Mouse (Mus musculus) G1E (cell line): ENCODE data around the gene Cbfa2t3.

Experiments used
- CTCF ChIP-seq: IDR thresholded peaks from 2 replicates; pipeline ENCODE4 v1.5.1; 2012; ENCODE audit warnings: low read depth, low read length, inconsistent platforms, mixed read lengths
- GATA1 ChIP-seq: IDR thresholded peaks from 2 replicates; pipeline ENCODE4 v1.6.1; 2012; ENCODE audit warnings: borderline replicate concordance, low read length, inconsistent platforms, mixed read lengths
- TAL1 ChIP-seq: conservative IDR thresholded peaks from 2 replicates; pipeline ENCODE4 v1.6.1; 2012; ENCODE audit warnings: low read depth, low read length, inconsistent platforms, mixed read lengths

GRCm38 (mm10) chr8:122663670-122664069, 35.2 kb downstream of the Cbfa2t3 start:
- TF ChIP-seq CTCF (no peak), GATA1 (no peak), TAL1 (no peak)
